In the genomic region with DNA sequence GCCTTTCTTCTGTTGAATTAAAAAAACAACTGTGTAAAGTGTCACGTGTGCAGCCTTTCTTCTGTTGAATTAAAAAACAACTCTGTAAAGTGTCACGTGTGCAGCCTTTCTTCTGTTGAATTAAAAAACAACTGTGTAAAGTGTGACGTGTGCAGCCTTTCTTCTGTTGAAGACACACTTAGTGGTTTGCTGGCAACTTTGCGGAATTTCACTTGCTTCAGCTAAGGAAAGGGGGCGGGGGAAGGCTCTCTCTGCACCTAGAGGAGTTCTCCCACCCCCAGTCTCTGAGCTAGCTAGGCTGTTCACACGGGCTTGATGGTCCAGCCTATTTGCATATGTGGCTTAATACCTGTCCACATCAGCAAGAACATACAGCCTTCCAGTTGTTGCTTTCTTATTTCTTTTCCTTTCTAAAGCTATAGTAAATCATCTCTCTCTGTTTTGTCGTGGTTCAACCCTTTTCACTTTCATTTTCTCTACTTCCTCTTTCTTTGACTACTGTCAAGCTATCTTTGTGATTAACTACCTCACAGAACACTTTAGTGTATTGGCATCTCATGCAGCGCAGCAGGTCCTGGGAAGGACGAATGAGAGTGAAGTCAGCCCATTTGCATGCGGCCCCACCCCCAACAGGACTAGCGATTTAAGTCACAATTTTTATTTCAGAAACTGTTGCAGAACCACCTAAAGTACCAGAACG, we compare ENCODE assay signal across 9 mouse cellular contexts. TPM values are rescaled to one million over a fixed set of nuclear protein-coding genes. Genes with fewer than 3 reads are reported as not detected.
DNase-seq lines count a peak whose midpoint lies in the region; ATAC-seq and TF ChIP-seq lines count a peak whose summit lies in the region.
"Had no signal": no experiment of that assay in that cellular context is flagged by ENCODE, and none has a peak within 500 bp of the region (broad histone marks: within the 10 kb centered on the region; RNA-seq: fewer than 3 reads in every experiment).

No protein-coding gene starts in this region.

- peak; percentile 73 for ATAC-seq in liver, embryonic 11.5 days (replicated peaks; ENCODE audit: low FRiP score)

- no peaks in the 10 kb centered on the region for H3K36me3 ChIP-seq in liver, embryonic 11.5 days (ENCODE audit: control insufficient read depth, insufficient read depth, low read length)

- H3K27me3 ChIP-seq in liver, embryonic 11.5 days (replicated peaks; ENCODE audit: control insufficient read depth, insufficient read depth, low read length): no peaks in the 10 kb centered on the region
- H3K27me3 ChIP-seq: limb, embryonic 12.5 days had no signal

- WGBS in liver, embryonic 11.5 days: 43% methylated on average over 12 of the region's 12 CpGs

- no peak overlapping the region for H3K9ac ChIP-seq in liver, embryonic 11.5 days (ENCODE audit: low read depth, low read length)
- H3K9ac ChIP-seq: limb, embryonic 12.5 days had no signal

- no peaks in the 10 kb centered on the region; the same call in 1 of the 2 replicates for H3K4me1 ChIP-seq in liver, embryonic 11.5 days (replicated peaks; ENCODE audit: control insufficient read depth, insufficient read depth, low read length)

- H3K4me3 ChIP-seq in liver, embryonic 11.5 days (ENCODE audit: low read depth, low read length): peak overlapping the region; percentile 35
- H3K4me3 ChIP-seq: limb, embryonic 12.5 days had no signal

- no peak for TF ChIP-seq POLR2A in brain, embryonic 14.5 days (IDR thresholded peaks at IDR 0.05; ENCODE audit: borderline replicate concordance, extremely low read depth, insufficient read depth, insufficient read length, poor library complexity, severe bottlenecking)

- TF ChIP-seq CTCF in brain, embryonic 14.5 days (IDR thresholded peaks at IDR 0.05; ENCODE audit: borderline replicate concordance, extremely low read depth, insufficient read depth, insufficient read length): no peak

- H3K9me3 ChIP-seq in liver, embryonic 11.5 days (ENCODE audit: control insufficient read depth, low read length): no peaks in the 10 kb centered on the region
- H3K9me3 ChIP-seq: limb, embryonic 12.5 days had no signal

- peak overlapping the region; percentile 47 for H3K4me2 ChIP-seq in liver, embryonic 11.5 days
- H3K4me2 ChIP-seq: limb, embryonic 12.5 days had no signal

- DNase-seq in heart, adult 18-20 months: peak; percentile 42 to 56
- DNase-seq in heart, postnatal 4 days: no peak
- peak; percentile 41 for DNase-seq in brain, embryonic 14.5 days (ENCODE audit: low read depth)
- no peak for DNase-seq in liver, embryonic 11.5 days (ENCODE audit: low spot score)
- peak; percentile 56 to 59 for DNase-seq in spleen, adult 18-20 months
- DNase-seq in cerebellum, postnatal 36 days: no peak
- DNase-seq in yolk sac, embryonic 10.5 days (ENCODE audit: low spot score): no peak
- DNase-seq in embryo, embryonic 11 days: no peak

- H3K27ac ChIP-seq in liver, embryonic 11.5 days (ENCODE audit: low read depth, low read length): no peak overlapping the region
- H3K27ac ChIP-seq: limb, embryonic 12.5 days had no signal

RNA-seq across cellular contexts. Expression of a gene that starts 41.2 kb away (rescaled TPM):
- total RNA-seq in heart, adult 18-20 months (2021): 10 to 100 TPM; 13.0 to 16.0 TPM
- 10 to 100 TPM; 22.8 to 24.7 TPM for total RNA-seq in heart, postnatal 4 days (2021)
- 7.1 and 9.0 TPM in 2 replicates for polyA plus RNA-seq in brain, embryonic 14.5 days (2012; rRNA removed)
- 4.9 and 5.7 TPM in 2 replicates for polyA plus RNA-seq in liver, embryonic 11.5 days (2014; fragmentation: Nextera tagmentation; extraction: Ambion mirVana)

RNA-seq across cellular contexts. Expression of a gene that starts 53.7 kb away (rescaled TPM):
- 10 to 100 TPM; 44.4 to 51.2 TPM for total RNA-seq in heart, adult 18-20 months (2021)
- 10 to 100 TPM; 44.4 to 44.6 TPM for total RNA-seq in heart, postnatal 4 days (2021)
- polyA plus RNA-seq in brain, embryonic 14.5 days (2012; rRNA removed): 50.0 and 52.2 TPM in 2 replicates
- polyA plus RNA-seq in liver, embryonic 11.5 days (2014; fragmentation: Nextera tagmentation; extraction: Ambion mirVana): 52.8 and 54.5 TPM in 2 replicates

Comparison
In these comparisons a context has a peak if more than half of its experiments do, and no peak if none do; other contexts are left out.
1. DNase-seq: peak in heart, adult 18-20 months (2 of 2), brain, embryonic 14.5 days (single experiment) and spleen, adult 18-20 months (2 of 2); none in heart, postnatal 4 days (single experiment), liver, embryonic 11.5 days (single experiment), cerebellum, postnatal 36 days (0 of 2), yolk sac, embryonic 10.5 days (single experiment) and embryo, embryonic 11 days (single experiment).